Mouse (Mus musculus): ENCODE measurements around the gene Rftn1.

Rftn1 gene

GRCm38 (mm10) chr17:50170935-50171545 is 19.4 kb downstream of the Rftn1 start:
- DNase-seq (ENCODE audit: low spot score), result no peak

- DNase-seq (ENCODE audit: low spot score), result no peak
Observed at GRCm38 (mm10) chr17:50169946-50170427, 20.5 kb downstream of the Rftn1 start.

DNA sequence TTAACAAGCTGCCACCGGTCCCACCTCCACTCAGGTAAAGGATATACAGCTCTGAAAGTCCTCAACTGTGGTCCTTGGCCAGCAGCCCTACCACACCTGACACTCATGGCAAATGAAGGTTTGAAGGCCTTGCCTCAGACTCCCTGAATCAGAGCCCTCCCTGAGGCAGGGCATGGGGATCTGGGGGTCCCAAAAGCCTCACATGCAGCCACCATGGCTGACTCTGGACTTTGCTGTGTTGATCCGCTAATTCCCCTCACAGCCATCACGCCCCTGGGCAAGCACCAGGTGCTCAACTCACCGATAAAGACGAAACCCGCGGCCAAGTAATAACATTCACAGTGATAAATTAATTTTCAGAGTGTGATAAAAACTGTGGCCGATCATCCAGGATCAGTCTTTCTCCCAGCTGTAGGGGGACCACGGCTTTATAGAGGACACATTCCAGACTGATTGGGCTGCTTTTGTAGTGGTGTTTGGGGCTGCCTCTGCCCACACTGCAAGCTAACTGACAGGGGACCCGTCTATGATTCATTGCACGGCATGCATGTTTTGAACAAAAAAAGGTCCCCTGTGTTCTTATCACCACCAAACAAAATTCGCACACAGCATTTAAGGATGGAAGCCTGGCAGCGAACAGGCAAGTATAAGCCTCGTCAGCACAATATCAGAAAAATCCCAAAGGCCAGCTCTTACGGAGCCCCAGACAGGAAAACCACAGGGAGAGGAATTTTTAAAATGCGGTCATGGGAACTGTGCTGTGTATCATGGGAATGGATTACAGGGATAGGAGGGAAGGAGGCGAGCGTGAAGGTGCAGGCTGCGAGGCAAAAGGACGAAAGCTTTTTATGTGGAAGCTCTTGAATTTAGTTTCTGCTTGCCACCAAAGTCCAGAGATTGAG is 29.3 kb downstream of the Rftn1 start:
- no peak for DNase-seq (ENCODE audit: low spot score)

GRCm38 (mm10) chr17:50160357-50160756 is 30.1 kb downstream of the Rftn1 start:
- DNase-seq (ENCODE audit: low spot score), result no peak

- DNase-seq (ENCODE audit: low spot score), result no peak
Observed at GRCm38 (mm10) chr17:50159816-50160215, 30.7 kb downstream of the Rftn1 start.

- no peak for DNase-seq (ENCODE audit: low spot score)
Observed at GRCm38 (mm10) chr17:50158565-50158964, 31.9 kb downstream of the Rftn1 start.

DNA sequence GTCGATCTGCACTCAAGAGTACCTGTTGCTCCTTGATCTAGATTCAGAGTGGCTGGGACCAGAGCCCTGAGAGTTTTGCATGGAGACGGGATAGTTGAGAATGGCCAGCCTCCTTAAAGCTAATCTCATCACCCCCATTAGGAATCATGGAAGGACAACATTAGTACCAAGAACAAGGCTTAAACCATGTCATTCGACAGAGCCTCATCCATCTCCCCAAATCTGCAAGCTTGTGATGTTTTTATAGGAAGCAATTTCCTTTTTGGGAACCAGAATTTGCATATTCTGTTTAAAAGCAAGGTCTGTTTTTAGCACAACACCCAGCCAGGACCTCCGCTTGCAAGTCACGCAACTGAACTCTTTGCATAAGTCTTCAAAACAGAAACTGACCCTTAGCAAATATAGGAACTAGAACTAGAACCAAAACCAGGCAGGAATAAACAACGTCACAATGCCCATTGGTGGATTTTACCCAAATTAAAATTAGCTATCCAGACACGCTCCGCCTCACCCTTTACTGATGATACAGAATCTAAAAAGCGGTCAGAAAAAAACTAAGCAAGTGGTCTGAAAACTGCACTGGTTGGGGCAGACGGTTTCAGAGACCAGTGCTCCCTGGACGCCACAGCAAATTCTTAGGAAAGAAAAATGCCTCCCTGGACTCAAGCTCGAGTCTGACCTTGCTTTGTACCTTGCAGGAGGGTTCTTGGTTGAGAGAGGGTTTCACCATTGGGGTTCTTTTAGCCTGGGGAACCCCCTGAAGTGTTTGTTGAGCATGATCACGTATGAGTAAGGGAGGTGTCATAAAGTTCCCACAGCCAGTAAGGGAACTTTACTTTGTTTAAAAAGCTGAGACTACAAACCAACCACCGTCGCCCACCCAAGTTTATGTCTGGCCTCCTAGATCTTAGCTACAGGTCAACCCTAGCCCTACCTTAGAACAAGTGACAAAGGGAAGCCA is 33.0 kb downstream of the Rftn1 start:
- DNase-seq (ENCODE audit: low spot score), result no peak

GRCm38 (mm10) chr17:50152085-50152484 is 38.4 kb downstream of the Rftn1 start:
- DNase-seq (ENCODE audit: low spot score), result no peak

DNA sequence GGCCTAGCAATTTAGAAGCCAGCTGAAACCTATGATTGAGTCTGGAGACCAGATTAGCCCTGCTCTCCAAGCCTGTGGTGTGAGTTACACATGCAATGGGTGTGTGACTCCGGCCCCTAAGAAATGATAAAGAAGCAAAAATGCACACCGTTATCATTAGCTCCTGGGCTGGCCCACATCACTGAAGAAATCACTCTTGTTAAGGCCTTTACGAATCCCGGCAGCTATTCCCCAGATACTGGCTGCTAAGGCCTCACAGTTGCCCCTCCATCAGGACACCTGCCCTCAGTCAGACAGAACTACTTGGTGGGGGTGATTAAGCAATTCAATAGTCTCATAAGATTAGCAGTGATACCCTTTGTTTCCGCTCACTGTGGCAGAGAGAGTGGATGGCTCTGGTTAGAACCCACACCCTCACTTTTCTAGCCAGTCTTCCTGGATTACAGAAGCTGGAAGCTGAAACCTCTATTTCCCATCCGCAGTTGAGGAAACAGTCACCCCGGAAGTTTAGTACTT is 39.2 kb downstream of the Rftn1 start:
- DNase-seq (ENCODE audit: low spot score), result no peak

DNA sequence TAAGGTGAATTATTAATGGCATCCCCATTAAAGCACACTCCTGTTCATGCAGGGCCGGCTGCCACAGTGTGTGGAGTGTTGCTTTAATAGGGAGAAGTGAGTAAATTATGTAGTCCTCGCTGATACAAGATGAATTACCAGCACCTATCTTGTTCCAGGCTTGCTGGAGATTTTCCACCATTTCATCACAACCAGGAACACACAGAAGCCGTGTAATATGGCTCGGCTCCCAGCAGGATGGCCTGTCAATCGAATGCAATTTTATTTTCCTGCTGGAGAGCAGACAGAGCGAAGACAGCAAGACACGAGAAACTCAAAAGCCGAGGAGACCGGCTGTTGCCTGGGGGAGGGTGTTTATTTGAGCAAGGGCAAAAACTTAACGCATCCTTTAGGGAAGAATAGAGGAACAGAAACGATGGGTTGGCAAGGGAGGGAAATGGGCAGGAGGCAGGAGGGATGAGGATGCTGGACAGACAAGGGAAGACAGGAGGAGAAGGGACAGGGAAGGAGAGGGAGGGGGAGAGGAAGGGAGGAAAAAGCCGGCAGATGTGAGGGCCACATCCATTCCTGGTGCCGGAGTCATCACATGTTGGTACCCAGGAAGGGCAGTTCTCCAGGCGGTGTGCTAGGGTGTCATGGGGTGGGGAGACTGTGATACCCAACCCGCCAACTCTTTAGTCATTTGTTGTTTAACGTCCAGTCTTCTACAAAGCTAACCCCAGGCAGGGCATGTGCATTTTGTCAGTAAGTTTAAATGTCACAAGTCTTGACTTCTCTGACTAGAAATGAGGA is 39.9 kb downstream of the Rftn1 start:
- no peak for DNase-seq (ENCODE audit: low spot score)

DNA sequence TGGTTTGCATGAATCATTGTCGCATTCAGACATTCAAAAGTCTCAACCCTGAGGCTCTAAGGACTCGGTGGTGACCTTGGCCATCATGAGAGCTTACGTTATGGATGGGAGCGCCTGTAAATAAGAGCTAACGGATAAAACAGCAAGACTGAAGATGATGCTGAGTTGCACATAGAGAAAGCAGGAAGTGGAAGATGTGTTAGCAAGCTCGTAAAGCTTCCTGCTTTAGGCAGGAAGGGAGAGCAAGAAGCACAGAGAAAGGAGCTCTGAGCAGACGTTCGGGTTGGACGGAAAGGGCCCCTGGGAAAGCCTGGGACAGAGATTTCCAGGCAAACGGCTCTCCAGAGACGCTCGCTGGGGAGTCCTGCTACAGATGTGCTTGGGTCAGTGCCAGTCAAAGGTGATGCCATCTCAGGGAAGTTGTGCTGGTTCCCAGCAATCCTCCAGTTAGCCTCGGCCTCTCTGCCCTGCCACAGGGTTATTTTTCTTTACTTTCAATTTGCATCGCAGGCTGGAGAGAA is 40.7 kb downstream of the Rftn1 start:
- DNase-seq (ENCODE audit: low spot score), result no peak

- DNase-seq (ENCODE audit: low spot score), result no peak
Observed at GRCm38 (mm10) chr17:50147831-50148587, 42.5 kb downstream of the Rftn1 start.

GRCm38 (mm10) chr17:50143354-50143753 is 47.1 kb downstream of the Rftn1 start:
- no peak for DNase-seq (ENCODE audit: low spot score)

DNA sequence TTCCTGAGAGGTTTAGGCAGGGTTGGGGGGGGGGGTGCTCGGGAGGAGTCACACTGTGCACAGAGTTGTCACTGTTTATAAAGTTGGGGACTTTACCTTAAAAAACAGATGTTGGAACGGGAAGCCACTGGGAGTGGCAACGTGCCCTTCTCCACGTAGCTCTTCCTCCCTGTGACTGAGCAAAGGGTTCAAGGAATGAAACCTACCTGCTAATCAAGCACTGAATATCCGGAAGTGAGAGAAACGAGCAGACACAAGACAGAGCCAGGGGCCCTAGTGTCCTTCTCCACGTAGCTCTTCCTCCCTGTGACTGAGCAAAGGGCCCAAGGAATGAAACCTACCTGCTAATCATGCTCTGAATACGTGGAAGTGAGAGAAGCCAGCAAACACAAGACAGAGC is 47.9 kb downstream of the Rftn1 start:
- DNase-seq (ENCODE audit: low spot score), result no peak

GRCm38 (mm10) chr17:50142151-50142550 is 48.3 kb downstream of the Rftn1 start:
- no peak for DNase-seq (ENCODE audit: low spot score)

DNA sequence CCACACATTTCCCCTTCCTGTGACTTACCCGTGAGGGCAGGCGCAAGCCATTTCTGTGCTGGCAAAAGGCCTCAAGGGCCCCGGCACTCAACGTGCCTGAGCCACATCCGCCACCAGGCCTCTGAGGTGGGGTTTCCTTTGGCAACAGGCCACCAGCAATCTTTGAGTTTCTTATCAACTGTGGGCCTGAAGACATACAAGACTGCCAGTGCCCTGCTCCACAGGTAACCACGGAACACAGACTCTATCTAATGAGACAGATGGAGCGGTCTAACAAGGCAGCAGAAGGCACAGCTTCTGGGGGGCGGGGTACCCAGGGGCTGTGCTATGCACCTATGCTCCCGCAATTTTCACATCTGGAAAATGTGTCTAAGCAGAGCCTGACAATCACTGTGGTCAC is 54.4 kb downstream of the Rftn1 start:
- no peak for DNase-seq (ENCODE audit: low spot score)

GRCm38 (mm10) chr17:50135466-50135865 is 55.0 kb downstream of the Rftn1 start:
- DNase-seq (ENCODE audit: low spot score), result no peak

- no peak for DNase-seq (ENCODE audit: low spot score)
Observed at GRCm38 (mm10) chr17:50131698-50132097, 58.8 kb downstream of the Rftn1 start.

- DNase-seq (ENCODE audit: low spot score), result no peak
Observed at GRCm38 (mm10) chr17:50130421-50130820, 60.1 kb downstream of the Rftn1 start.

DNA sequence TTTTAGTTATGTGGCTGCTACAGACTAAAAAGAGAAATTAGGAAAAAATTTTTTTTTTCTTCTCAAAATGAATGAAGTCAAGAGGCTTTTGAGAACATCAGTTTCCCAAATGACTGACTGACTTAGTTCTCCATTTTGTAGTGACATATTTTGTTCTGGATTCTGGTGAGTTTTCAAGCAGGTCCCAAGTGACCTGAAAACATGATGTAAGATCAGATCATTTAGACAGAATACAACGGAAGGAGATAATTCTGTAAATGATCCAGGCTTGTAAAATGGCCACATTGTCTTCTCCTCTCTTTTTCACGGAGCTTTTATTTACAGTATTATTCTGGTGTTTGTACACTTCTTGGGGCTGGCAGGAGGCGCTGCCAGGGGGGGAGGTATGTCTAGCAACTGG is 62.1 kb downstream of the Rftn1 start:
- DNase-seq (ENCODE audit: low spot score), result no peak

Data from urinary bladder, postnatal 25 days (tissue).